Mouse (Mus musculus) lung, adult 2 months (tissue): ENCODE measurements around the gene Sept5. TPM values are rescaled to one million over a fixed set of nuclear protein-coding genes. Genes with fewer than 3 reads are reported as not detected.

Source experiments
- DNase-seq: peaks from one replicate; pipeline ENCODE4 v3.0.0; 2022
- H3K4me1 ChIP-seq: fragments of 200-500 bp; 2 replicates; pipeline ENCODE4 v1.6.1; 2011; ENCODE audit warnings: low read length; ENCODE audit not compliant: control insufficient read depth, insufficient read depth
- H3K4me3 ChIP-seq: fragments of 200-500 bp; replicated peaks from 2 replicates; pipeline ENCODE3; 2011; ENCODE audit warnings: low read depth, mild to moderate bottlenecking, control low read depth, low read length; ENCODE audit errors: extremely low read depth
- CTCF ChIP-seq: fragments of 200-500 bp; IDR thresholded peaks from 2 replicates; pipeline ENCODE4 v1.5.1; 2011; ENCODE audit warnings: mild to moderate bottlenecking, low read length, control low read depth; ENCODE audit not compliant: insufficient read depth
- POLR2A ChIP-seq: fragments of 200-500 bp; IDR thresholded peaks from 2 replicates; pipeline ENCODE4 v1.6.1; 2011; ENCODE audit warnings: low read depth, mild to moderate bottlenecking, control low read depth, low read length, borderline replicate concordance; ENCODE audit errors: extremely low read depth
- WGBS: fragments of 180-500 bp; shearing (Covaris S2); methylation state at CpG from one replicate; pipeline ENCODE4 v1.1.7; 2018; 5-methylcytosine and 5-hydroxymethylcytosine counted together
- polyA plus RNA-seq: library from polyadenylated mRNA; depleted of rRNA; stranded (reverse); fragments of >200 nt; gene quantifications from 2 replicates; pipeline ENCODE4 v1.2.3, GENCODE M21; 2012

Gene Sept5
- polyA plus RNA-seq, 1 experiment: 22.0 TPM

GRCm38 (mm10) chr16:18625097-18625496, 4.7 kb downstream of the Sept5 start:
- DNase-seq: no peak

DNA sequence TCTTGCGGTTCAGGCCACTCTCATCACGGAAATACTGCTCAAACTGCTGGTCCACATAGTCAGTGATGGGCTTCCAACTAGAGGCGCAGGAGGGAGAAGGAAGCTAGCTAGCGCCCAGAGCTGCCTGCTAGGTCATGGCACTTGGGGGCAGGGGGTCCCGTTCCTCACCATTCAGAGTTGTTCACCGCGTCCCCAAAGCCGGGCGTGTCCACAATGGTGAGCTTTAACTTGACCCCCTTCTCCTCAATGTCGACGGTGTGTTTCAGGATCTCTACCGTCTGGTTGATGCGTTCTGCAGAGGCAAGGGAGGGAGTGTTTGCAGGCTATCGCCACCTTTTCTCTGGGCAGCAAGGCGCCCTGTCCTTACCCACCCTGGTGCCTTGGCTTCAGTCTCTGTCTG, 5.1 kb downstream of the Sept5 start:
- 68% methylated on average over 15 of the region's 15 CpGs for WGBS
- peaks cover 3% of the 10 kb centered on the region; the same call in 1 of the 2 replicates for H3K4me1 ChIP-seq

More at GRCm38 (mm10) chr16:18625097-18625496, 4.7 kb downstream of the Sept5 start:
- Histone ChIP-seq H3K4me3 (no peak overlapping the region), H3K4me1 (peaks cover 3% of the 10 kb centered on the region; the same call in 1 of the 2 replicates)
- TF ChIP-seq CTCF: no peak
- TF ChIP-seq POLR2A: no peak
- 71% methylated on average over 14 of the region's 14 CpGs for WGBS

GRCm38 (mm10) chr16:18623751-18624540, 5.8 kb downstream of the Sept5 start:
- H3K4me3 ChIP-seq: no peak overlapping the region
- DNase-seq: no peak
- H3K4me1 ChIP-seq: peaks cover 5% of the 10 kb centered on the region
- TF ChIP-seq CTCF: no peak
- TF ChIP-seq POLR2A: no peak
- WGBS: 77% methylated on average over 15 of the region's 15 CpGs

More for the DNA sequence above, 5.1 kb downstream of the Sept5 start:
- DNase-seq: no peak
- no peak overlapping the region for H3K4me3 ChIP-seq
- TF ChIP-seq POLR2A (no peak), CTCF (no peak)

GRCm38 (mm10) chr16:18622916-18623750, 6.6 kb downstream of the Sept5 start:
- Histone ChIP-seq H3K4me1 (peaks cover 5% of the 10 kb centered on the region), H3K4me3 (no peak overlapping the region)
- 71% methylated on average over 29 of the region's 29 CpGs for WGBS
- TF ChIP-seq CTCF (no peak), POLR2A (no peak)
- no peak for DNase-seq

DNA sequence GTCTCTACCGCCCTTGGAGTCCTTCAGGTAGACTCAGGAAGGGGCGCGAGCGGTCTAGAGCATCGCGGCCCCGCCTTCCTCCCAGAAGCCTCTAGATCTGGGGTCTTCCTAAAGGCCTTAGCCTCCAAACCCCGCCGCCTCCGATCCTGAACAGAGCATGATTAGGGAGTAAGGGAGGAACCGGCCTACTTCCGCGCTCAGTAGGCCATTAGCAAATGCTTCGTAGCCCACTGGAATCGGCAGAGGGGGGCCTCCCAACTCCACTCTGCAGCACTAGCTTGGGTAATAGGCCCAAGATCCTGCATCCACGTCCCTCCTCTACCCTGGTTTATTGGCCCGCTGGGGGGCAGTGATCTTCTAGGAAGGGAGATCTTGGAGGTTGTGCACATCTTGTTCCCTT, 7.7 kb downstream of the Sept5 start, which contains the start of gene Gp1bb:
Gene Gp1bb (minus strand): TSS at position 385 of the 400 bp plus-strand sequence.
- no peak within 1 kb of the TSS for H3K4me3 ChIP-seq
- TF ChIP-seq CTCF (no peak), POLR2A (no peak)
- no peak for DNase-seq
- 44% methylated on average over 17 of the region's 17 CpGs for WGBS
- peaks cover 8% of the 10 kb centered on the region for H3K4me1 ChIP-seq

GRCm38 (mm10) chr16:18621362-18622001, 8.3 kb downstream of the Sept5 start:
- 15% methylated on average over 38 of the region's 38 CpGs for WGBS
- H3K4me3 ChIP-seq: no peak overlapping the region
- peaks cover 8% of the 10 kb centered on the region for H3K4me1 ChIP-seq
- TF ChIP-seq POLR2A (no peak), CTCF (no peak)
- no peak for DNase-seq

DNA sequence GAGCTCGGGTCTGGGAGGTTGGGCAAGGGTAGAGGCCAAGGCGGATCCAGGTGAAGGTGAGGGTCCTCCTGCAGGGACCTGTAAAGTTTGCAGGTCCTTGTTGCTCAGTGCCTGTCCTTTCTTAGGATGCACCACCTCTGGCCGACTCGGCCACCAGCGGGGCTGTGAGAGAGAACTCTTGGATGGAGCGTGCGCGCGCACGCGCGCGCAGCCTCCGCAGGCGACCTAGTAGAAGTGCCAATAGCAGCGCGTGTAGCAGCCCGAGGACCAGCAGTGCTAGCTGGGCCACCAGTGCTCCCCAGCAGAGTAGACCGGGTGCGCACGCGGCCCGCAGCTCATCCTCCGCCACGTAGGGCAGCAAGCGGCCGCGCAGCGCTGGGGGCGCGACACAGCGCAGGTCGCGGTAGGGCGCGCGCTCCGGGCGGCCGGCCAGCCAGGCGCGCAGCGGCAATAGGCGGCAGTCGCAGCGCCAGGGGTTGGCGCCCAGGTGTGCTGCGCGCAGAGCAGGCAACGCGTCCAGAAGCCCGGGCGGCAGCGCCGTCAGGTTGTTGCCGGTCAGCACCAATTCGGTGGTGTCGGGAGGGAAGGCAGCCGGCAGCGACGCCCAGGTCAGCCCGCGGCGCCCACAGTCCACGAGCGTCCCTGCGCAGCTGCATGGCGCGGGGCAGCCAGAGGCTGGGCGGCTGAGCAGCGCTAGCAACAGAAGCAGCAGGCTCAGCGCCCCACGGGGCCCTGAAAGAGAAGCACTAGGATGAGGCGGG, 9.0 kb downstream of the Sept5 start:
- TF ChIP-seq CTCF (no peak), POLR2A (no peak)
- 5% methylated on average over 74 of the region's 74 CpGs for WGBS
- Histone ChIP-seq H3K4me3 (peak overlapping the region; percentile 18), H3K4me1 (peaks cover 8% of the 10 kb centered on the region)
- DNase-seq: no peak

DNA sequence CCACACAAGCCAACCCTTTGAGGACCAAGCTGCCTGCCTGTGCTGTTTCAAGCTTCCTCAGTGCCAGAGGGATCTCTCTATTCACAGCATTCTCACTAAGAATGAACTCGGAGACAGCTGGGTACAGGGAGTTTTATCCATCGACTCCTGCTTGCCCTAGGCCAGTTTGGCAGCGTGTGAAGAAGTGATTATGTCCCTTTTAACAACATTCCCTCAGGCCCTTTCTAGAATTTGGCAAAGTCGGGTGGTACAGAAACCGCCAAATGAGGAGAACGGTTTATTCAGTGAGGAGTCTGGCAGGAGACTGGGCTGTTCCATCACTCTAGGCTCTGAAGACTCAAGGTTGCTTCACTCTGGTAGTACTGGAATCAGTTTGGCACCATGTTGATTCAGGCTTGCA, 9.6 kb downstream of the Sept5 start:
- TF ChIP-seq POLR2A (no peak), CTCF (no peak)
- Histone ChIP-seq H3K4me1 (peaks cover 8% of the 10 kb centered on the region), H3K4me3 (no peak overlapping the region)
- WGBS: 69% methylated on average over 6 of the region's 6 CpGs
- no peak for DNase-seq
